Mouse (Mus musculus) cerebellum, adult 2 months (tissue): ENCODE data around the gene Wrap73. TPM values are rescaled to one million over a fixed set of nuclear protein-coding genes. Genes with fewer than 3 reads are reported as not detected.

Experiments
- DNase-seq, 2 experiments: peaks; one replicate each; pipeline ENCODE4 v3.0.0; 2021
- H3K27ac ChIP-seq: fragments of 200-500 bp; 2 replicates; pipeline ENCODE4 v1.5.1; 2012; ENCODE audit warnings: low read length, control low read depth, inconsistent platforms; ENCODE audit not compliant: insufficient read depth
- H3K27me3 ChIP-seq: fragments of 200-500 bp; 2 replicates; pipeline ENCODE4 v1.6.1; 2012; ENCODE audit warnings: inconsistent platforms, mild to moderate bottlenecking, low read length, moderate library complexity; ENCODE audit not compliant: control insufficient read depth, insufficient read depth
- H3K4me1 ChIP-seq: fragments of 200-500 bp; 2 replicates; pipeline ENCODE4 v1.6.1; 2011; ENCODE audit warnings: low read length; ENCODE audit not compliant: control insufficient read depth, insufficient read depth
- H3K4me3 ChIP-seq: fragments of 200-500 bp; replicated peaks from 2 replicates; pipeline ENCODE3; 2011; ENCODE audit warnings: mild to moderate bottlenecking, low read depth, low read length, control low read depth; ENCODE audit not compliant: insufficient read depth
- CTCF ChIP-seq: fragments of 200-500 bp; IDR thresholded peaks from 2 replicates; pipeline ENCODE4 v1.5.1; 2011; ENCODE audit warnings: low read depth, mild to moderate bottlenecking, control low read depth, low read length, moderate library complexity, borderline replicate concordance; ENCODE audit not compliant: insufficient read depth
- POLR2A ChIP-seq: fragments of 200-500 bp; IDR thresholded peaks from 2 replicates; pipeline ENCODE4 v1.6.1; 2011; ENCODE audit warnings: low read length, control low read depth, borderline replicate concordance; ENCODE audit not compliant: insufficient read depth
- WGBS: fragments of 180-500 bp; shearing (Covaris S2); methylation state at CpG from one replicate; pipeline ENCODE4 v1.1.7; 2018; 5-methylcytosine and 5-hydroxymethylcytosine counted together
- polyA plus RNA-seq: library from polyadenylated mRNA; depleted of rRNA; stranded (reverse); fragments of >200 nt; gene quantifications from 2 replicates; pipeline ENCODE4 v1.2.3, GENCODE M21; 2012

The Wrap73 gene
- polyA plus RNA-seq, 1 experiment: 55.6 TPM

GRCm38 (mm10) chr4:154140213-154141008 is 1.8 kb upstream of the Wrap73 start:
- H3K4me1 ChIP-seq: peaks cover 19% of the 10 kb centered on the region
- no peak for TF ChIP-seq POLR2A
- TF ChIP-seq CTCF: no peak
- WGBS: 6% methylated on average over 40 of the region's 46 CpGs
- peak; percentile 21 to 52 for DNase-seq
- peak overlapping the region; percentile 55 for H3K4me3 ChIP-seq
- no peak overlapping the region for H3K27ac ChIP-seq
- H3K27me3 ChIP-seq: no peaks in the 10 kb centered on the region; the same call in 1 of the 2 replicates

GRCm38 (mm10) chr4:154141009-154141867 is 934 bp upstream of the Wrap73 start:
- Histone ChIP-seq H3K4me1 (peaks cover 22% of the 10 kb centered on the region), H3K27ac (no peak overlapping the region), H3K27me3 (no peaks in the 10 kb centered on the region; the same call in 1 of the 2 replicates), H3K4me3 (peak overlapping the region; percentile 55)
- DNase-seq: peak; percentile 25 to 47
- TF ChIP-seq POLR2A (no peak), CTCF (no peak)
- WGBS: 4% methylated on average over 42 of the region's 42 CpGs

- no peaks in the 10 kb centered on the region; the same call in 1 of the 2 replicates for H3K27me3 ChIP-seq
- WGBS: 84% methylated on average over 3 of the region's 3 CpGs
- peaks cover 44% of the 10 kb centered on the region for H3K4me1 ChIP-seq
- no peak overlapping the region for H3K27ac ChIP-seq
- TF ChIP-seq CTCF (no peak), POLR2A (no peak)
- H3K4me3 ChIP-seq: no peak overlapping the region
- no peak for DNase-seq
Measured at GRCm38 (mm10) chr4:154144712-154145111, 2.5 kb downstream of the Wrap73 start.

GRCm38 (mm10) chr4:154146342-154146741 is 4.2 kb downstream of the Wrap73 start:
- no peak for TF ChIP-seq CTCF
- TF ChIP-seq POLR2A: no peak
- Histone ChIP-seq H3K27me3 (no peaks in the 10 kb centered on the region), H3K27ac (peak overlapping the region; percentile 84), H3K4me3 (no peak overlapping the region), H3K4me1 (peaks cover 34% of the 10 kb centered on the region)
- WGBS: 10% methylated on average over 10 of the region's 10 CpGs
- peak; percentile 75 to 86 for DNase-seq

GRCm38 (mm10) chr4:154154104-154154503 is 11.9 kb downstream of the Wrap73 start:
- 41% methylated on average over 11 of the region's 11 CpGs for WGBS
- Histone ChIP-seq H3K4me1 (peaks cover 20% of the 10 kb centered on the region), H3K4me3 (no peak overlapping the region), H3K27me3 (no peaks in the 10 kb centered on the region), H3K27ac (no peak overlapping the region)
- no peak for DNase-seq
- TF ChIP-seq CTCF: no peak
- TF ChIP-seq POLR2A: no peak

GRCm38 (mm10) chr4:154156050-154156449 is 13.9 kb downstream of the Wrap73 start:
- Histone ChIP-seq H3K4me3 (no peak overlapping the region), H3K4me1 (peaks cover 23% of the 10 kb centered on the region), H3K27ac (peak overlapping the region; percentile 29; the same call in 1 of the 2 replicates), H3K27me3 (no peaks in the 10 kb centered on the region)
- DNase-seq: peak; percentile 32 to 39
- TF ChIP-seq CTCF (no peak), POLR2A (no peak)
- WGBS: 15% methylated on average over 7 of the region's 7 CpGs

GRCm38 (mm10) chr4:154157970-154158662 is 15.9 kb downstream of the Wrap73 start:
- 86% methylated on average over 14 of the region's 14 CpGs for WGBS
- no peak for DNase-seq

More at GRCm38 (mm10) chr4:154157970-154158662, 15.9 kb downstream of the Wrap73 start:
- Histone ChIP-seq H3K4me1 (peaks cover 32% of the 10 kb centered on the region), H3K27ac (no peak overlapping the region), H3K27me3 (no peaks in the 10 kb centered on the region), H3K4me3 (no peak overlapping the region)
- TF ChIP-seq CTCF: no peak
- TF ChIP-seq POLR2A: no peak
